Mouse (Mus musculus): Measurements from ENCODE around the gene Spata2l.
"Not testable (repeated sequence)": the region's sequence is repeated elsewhere in the genome, so short reads cannot be mapped to it uniquely, and the experiment has no call there.

The Spata2l gene

GRCm38 (mm10) chr8:123235520-123236497, at the start of gene Spata2l:
Gene Spata2l (minus strand): TSS chr8:123236233.
- peak; percentile 89 for DNase-seq (ENCODE audit: low read depth, low spot score)

- no peak for DNase-seq (ENCODE audit: low read depth, low spot score)
These were observed 48.5 kb upstream of the Spata2l start for GRCm38 (mm10) chr8:123284493-123284892.

DNA sequence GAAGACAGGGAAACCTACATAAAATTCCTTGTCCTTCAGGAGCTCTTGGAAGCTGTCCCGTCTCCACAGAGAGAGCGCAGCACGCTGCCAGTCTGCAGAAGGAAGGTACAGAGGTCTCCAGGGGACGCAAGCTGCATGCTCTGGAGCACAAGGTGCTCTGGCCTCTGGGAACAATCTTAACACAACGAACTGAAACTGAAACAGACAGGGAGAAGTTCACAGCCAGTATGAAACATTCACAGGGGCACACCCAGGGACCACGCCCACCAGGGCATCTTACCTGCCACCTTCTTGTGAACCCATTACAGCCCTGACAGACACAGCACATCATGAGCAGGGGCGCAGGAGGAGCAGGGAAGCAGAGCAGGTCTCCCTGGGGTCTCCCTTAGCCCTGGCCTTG, 48.0 kb upstream of the Spata2l start:
- DNase-seq (ENCODE audit: low read depth, low spot score), result no peak

DNA sequence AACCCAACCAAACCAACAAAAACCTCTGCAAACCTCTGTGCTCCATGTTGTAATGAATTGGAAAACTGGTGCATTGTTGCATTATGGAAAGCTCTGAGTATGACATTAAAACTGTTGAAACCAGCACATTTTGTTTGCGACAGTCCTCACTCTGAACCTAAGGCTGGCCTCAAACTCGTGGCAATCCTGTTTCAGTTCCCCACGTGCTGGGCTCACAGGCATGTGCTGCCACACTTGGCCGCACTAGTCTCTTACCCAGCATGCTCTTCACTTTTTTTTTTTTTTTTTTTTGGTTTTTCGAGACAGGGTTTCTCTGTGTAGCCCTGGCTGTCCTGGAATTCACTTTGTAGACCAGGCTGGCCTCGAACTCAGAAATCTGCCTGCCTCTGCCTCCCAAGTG, 47.0 kb upstream of the Spata2l start:
- DNase-seq (ENCODE audit: low read depth, low spot score), result not testable (repeated sequence)

GRCm38 (mm10) chr8:123280302-123281094, 44.5 kb upstream of the Spata2l start:
- DNase-seq (ENCODE audit: low read depth, low spot score), result no peak

DNA sequence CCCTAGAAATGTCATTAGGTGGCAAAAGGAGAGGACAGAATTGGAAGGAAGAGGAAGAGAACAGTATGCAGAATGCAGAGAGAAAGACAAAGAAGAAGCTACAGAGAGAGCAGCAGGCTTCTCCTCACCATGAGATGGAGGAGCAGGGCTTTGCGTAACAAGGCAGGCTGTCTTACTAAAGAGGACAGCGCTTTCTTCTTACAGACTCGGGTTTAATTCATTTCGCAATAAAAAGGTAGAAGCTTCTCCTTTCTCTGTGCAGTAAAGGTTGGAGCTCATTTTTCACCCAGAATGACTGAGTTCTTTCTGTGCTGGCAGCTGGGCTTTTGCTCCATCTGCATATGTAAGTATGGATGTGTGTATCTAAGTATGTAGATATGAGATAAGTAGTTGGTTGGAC, 43.8 kb upstream of the Spata2l start:
- no peak for DNase-seq (ENCODE audit: low read depth, low spot score)

DNA sequence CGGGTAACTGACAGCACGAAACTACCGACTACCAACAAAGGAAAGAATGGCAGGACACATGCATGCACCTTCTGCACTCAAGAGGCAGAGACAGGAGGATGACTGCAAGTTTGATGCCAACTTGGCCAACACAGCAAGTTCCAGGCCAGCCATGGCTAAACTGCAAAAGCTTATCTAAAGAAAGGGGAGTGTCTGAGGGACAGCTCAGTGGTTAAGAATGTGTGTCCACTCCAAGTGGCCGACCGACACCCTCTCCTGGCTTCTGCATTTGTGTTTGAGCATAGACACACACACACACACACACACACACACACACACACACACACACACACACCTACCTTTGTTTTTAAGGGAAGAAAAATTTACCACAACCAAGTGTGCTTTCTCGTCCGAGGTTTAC, 42.4 kb upstream of the Spata2l start:
- DNase-seq (ENCODE audit: low read depth, low spot score), result no peak

- DNase-seq (ENCODE audit: low read depth, low spot score), result no peak
These were observed 39.1 kb upstream of the Spata2l start for GRCm38 (mm10) chr8:123275096-123275495.

GRCm38 (mm10) chr8:123274447-123274846, 38.4 kb upstream of the Spata2l start:
- no peak for DNase-seq (ENCODE audit: low read depth, low spot score)

- DNase-seq (ENCODE audit: low read depth, low spot score), result no peak
These were observed 35.9 kb upstream of the Spata2l start for GRCm38 (mm10) chr8:123271901-123272300.

GRCm38 (mm10) chr8:123271147-123271546, 35.1 kb upstream of the Spata2l start:
- DNase-seq (ENCODE audit: low read depth, low spot score), result no peak

- no peak for DNase-seq (ENCODE audit: low read depth, low spot score)
These were observed 32.1 kb upstream of the Spata2l start for GRCm38 (mm10) chr8:123267926-123268656.

GRCm38 (mm10) chr8:123257593-123257992, 21.6 kb upstream of the Spata2l start:
- DNase-seq (ENCODE audit: low read depth, low spot score), result not testable (repeated sequence)

DNA sequence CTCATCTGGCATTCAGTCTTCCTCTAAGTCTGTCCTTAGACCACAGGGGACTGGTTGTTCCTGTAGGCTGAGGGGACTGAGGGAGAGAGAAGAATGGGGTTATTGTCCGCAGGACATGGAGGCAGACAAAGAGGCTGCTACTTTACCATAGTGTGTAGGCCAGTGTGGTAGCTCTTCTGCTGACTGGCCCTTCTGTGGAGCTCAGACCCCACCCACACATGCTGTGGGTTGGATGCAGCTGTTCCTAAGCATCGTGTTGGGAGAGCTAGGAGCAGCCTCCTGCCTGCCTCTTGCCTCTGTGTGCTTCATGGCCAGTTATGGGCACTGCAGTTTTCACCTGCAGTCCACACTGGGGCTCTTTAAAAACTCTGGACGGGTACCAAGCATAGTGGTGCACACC, 21.1 kb upstream of the Spata2l start:
- DNase-seq (ENCODE audit: low read depth, low spot score), result no peak

DNA sequence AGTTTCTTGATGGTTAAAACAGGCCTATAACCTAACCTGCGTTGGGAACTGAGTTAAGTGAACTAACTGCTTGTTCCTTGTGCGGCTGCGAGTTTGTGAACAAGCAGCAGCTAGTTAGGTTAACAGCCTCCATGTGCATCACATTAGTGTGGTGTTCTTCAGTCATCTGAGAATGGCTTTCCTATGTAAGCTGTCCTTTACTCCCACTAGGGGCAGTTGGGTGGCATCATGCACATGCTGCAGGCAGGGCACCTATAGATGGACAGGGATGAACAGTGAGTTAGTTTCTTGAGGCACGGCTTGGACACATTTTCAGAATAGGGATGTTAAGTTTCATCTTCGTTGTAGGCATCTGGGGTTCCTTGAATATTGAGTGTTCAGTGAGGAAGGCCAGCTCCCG, 19.1 kb upstream of the Spata2l start:
- DNase-seq (ENCODE audit: low read depth, low spot score), result no peak

DNA sequence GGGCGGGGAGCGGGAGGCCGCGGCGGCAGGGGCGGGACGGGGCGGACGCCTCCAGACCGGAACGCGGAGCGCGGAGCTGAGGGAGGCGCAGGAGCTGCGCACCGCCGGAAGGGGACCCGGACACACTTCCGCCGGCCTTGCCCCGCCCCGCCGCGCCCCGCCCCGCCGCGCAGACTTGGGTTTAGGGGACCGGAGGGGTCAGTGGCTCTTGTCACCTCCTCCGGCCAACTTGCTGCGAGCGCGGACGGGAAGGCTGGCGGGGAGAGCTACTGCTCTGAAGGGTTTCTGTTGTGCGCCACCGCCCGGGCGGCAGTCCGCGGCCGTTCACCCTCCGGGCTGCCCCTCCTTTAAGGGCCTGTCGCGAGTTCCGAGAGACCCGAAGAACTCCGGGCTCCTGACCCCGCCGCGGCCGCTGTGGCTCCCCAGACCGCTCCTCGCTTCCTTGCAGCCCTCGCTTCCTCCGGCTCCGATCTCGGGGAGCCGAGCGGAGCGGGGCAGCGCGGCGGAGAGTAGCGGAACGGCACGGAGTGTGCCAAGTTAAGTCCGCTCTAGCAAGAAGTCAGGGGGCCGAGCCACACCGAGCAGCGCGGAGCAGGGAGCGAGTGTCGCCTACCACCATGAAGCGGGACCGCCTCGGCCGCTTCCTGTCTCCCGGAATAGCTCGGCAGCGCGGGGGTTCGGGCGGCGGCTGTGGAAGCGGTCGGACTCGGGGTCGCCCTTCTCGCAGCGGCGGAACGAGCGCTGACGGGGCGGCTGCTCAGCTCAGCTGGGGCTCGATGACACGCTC, 18.3 kb upstream of the Spata2l start, which contains the start of the genes Zfp276 and Vps9d1:
Gene Zfp276, plus strand, starts transcription at position 97 of the 787 bp plus-strand sequence.
Gene Vps9d1, minus strand, starts transcription at position 250 of the 787 bp plus-strand sequence.
- DNase-seq (ENCODE audit: low read depth, low spot score), result peak; percentile 74

- DNase-seq (ENCODE audit: low read depth, low spot score), result no peak
These were observed 17.5 kb upstream of the Spata2l start for GRCm38 (mm10) chr8:123253451-123254098.

DNA sequence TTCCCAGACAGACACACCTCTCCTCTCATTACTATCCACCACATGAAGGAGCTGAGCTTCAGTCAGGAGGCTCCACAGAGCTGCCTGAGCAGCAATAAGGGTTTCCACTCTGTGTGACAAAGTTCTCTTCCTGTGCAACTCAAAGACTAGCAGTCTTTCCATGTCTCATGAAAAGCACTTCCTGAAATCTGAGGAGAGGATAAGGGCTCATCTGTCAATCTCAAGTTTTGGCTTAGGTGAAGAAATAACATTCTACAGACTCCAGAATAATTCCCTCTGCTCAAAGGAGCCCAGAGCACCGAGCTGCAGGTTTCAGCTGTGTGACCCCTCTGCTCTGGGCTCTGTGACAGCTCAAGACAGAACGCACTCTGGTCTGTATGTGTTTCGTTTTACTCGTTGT, 16.9 kb upstream of the Spata2l start:
- DNase-seq (ENCODE audit: low read depth, low spot score), result no peak

GRCm38 (mm10) chr8:123250940-123251339, 14.9 kb upstream of the Spata2l start:
- no peak for DNase-seq (ENCODE audit: low read depth, low spot score)

- DNase-seq (ENCODE audit: low read depth, low spot score), result no peak
These were observed 12.6 kb upstream of the Spata2l start for GRCm38 (mm10) chr8:123248596-123248995.
